Mouse (Mus musculus): ENCODE results near the gene Tmem185a.
"Not testable (repeated sequence)": the region's sequence is repeated elsewhere in the genome, so short reads cannot be mapped to it uniquely, and the experiment has no call there.

Gene Tmem185a

DNA sequence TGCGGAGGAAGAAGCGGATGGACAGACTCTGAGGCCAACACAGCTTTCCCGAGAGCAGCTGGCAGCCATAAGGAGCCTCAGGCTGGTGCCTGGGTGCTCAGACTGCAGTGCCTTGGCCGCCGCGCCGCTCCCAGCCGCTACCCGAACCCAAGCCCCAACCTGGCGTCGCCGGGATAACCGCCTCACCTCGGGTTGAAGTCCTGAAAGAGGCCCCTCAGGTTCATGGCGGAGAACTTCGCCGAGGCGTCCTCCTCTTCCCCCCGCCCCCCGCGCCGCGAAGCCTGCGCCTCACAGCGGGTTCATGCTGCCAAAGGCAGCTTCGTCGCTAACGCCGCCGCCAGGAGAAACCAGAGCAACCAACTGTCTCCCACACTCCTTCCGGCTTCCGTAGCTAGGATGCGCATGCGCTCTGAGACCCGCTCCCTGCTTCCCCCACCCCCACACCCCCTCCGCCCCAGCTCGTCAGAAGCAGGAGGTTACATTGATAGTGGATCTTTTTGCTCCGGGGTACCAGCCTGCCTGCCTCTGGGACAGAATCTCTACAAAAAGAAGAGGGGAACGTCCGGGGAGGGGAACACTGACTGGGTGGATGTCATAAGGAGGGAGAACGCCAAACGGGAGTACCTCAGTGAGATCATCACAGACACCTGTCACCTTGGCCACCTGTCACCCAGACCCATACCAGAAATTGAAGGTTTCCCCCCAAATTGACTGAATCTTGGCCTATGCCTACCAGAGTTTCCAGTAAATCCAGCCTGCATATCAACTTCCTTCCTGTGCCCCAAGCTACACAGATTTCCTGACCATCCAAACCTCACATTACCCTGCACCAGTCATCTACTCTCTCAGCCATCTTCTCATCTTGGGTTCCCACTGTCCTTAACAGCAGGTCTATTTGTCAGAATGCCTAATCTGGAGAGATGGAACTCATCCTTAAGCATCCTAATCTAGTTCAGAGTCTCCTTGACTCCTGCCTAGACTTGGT lies at the start of gene Tmem185a:
Gene Tmem185a (minus strand): TSS at position 389 of the 985 bp plus-strand sequence.
- peak; percentile 75 to 78 for DNase-seq (ENCODE audit: low spot score in 2 of 2)

DNA sequence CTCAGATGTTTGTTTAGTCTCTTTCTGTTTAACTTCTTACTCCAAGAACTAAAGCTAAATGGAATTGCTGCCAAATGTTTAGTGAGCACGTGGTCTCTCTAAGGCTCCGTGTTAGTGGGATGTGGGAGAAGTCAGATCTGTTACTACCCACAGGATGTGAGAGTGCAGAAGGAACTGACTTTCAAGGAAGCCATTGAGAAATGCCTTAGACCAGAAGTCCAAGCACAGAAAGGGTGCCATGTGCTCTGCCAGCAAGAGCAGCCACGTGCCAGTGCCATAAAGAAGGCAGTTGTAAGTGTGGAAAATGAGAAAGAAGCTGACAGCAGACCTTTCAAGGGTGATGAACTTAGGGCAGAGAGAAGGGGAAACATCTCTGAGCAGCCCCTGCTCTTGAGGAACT lies 37.4 kb upstream of the Tmem185a start:
- not testable (repeated sequence) for DNase-seq (ENCODE audit: low spot score in 2 of 2)

DNA sequence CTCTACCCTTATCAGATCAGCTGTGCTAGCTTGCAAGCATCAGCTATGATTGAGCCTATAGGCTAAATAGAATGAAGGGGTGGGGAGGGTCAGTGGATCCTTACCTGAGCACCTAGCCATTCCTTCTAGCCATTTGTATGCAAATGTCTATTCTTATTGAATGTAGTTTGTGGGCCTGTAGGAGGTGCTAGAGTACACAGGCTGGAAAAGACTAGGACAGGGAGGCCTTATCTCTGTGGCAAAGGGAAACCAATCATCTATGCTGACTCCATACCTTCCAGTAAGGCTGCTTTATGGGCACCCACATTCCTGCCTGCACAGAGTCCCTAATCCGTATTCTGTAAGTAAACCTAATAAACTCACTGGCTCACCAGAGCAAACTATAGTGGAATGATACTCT lies 10.3 kb upstream of the Tmem185a start:
- not testable (repeated sequence) for DNase-seq (ENCODE audit: low spot score in 2 of 2)

- no peak for DNase-seq (ENCODE audit: low spot score in 2 of 2)
Observed at GRCm38 (mm10) chrX:70482154-70482553, 5.2 kb upstream of the Tmem185a start.

GRCm38 (mm10) chrX:70478701-70479100 lies 1.7 kb upstream of the Tmem185a start:
- DNase-seq (ENCODE audit: low spot score in 2 of 2) = no peak

DNA sequence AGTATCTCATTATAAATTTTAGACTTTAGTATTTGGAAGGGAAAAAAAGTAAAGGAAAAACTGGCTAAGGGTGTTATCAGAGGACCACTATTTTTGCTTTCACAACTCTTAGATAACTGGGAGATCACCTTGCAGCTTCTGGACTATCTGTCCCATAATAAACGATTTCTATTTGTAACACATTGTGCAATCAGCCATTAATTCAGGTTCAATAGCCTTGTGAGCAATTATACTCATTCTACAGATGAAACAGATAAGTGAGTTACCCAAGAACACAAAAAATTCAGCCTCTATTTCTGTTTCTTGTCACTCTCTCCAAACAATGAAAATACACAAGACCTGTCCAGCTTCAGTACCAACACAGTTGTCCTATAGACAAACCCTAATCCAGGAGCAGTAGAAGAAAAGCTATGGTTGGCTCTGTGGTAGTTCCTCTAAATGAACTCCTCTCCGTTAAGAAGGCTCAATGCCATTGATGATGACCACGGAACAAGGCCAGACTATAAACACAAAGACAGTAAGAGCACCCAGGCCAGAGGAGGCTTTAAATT lies 1.7 kb downstream of the Tmem185a start:
- DNase-seq (ENCODE audit: low spot score in 2 of 2) = no peak

- no peak for DNase-seq (ENCODE audit: low spot score in 2 of 2)
Observed at GRCm38 (mm10) chrX:70466897-70467296, 10.1 kb downstream of the Tmem185a start.

DNA sequence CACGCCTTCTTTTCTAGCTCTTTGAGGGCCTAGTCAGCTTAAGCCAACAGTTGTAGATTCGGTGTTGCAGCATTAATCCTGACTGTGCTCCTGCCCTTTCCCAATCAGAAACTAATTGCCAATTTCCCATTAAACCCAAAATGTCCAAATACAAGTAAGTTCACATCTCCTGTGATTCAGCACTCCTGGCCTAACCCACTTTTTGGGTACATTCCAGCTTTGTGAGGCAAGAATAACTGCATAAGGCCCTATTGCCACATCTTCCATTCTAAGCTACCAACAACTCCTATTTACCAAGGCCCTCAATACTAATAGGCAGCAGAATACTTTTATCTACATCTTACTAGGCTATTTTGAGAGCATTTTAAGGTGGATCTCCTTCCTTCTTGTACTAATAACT lies 11.5 kb downstream of the Tmem185a start:
- DNase-seq (ENCODE audit: low spot score in 2 of 2) = no peak

DNA sequence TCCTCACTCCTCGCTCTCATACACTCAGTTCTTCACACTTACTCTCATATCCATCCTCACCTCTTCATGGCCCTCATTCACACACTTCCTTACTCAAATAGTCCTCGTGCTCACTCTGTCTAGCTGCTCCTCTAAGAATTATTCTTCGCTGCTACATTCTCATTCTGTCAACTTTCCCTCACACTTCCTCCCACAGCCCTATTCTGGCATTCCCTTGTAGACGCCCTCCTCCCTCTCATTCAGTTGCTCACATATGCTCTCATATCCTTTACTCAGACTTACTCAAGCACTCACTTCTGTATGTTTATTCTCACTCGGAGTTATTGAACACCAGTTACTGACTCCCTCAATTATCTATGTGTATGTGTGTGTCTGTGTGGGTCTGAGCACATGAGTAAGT lies 13.4 kb downstream of the Tmem185a start:
- DNase-seq (ENCODE audit: low spot score in 2 of 2) = no peak

- not testable (repeated sequence) for DNase-seq (ENCODE audit: low spot score in 2 of 2)
Observed at GRCm38 (mm10) chrX:70452359-70452758, 24.6 kb downstream of the Tmem185a start.

DNA sequence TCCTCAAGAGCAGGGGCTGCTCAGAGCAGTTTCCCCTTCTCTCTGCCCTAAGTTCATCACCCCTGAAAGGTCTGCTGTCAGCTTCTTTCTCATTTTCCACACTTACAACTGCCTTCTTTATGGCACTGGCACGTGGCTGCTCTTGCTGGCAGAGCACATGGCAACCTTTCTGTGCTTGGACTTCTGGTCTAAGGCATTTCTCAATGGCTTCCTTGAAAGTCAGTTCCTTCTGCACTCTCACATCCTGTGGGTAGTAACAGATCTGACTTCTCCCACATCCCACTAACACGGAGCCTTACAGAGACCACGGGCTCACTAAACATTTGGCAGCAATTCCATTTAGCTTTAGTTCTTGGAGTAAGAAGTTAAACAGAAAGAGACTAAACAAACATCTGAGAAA lies 51.5 kb downstream of the Tmem185a start:
- DNase-seq (ENCODE audit: low spot score in 2 of 2) = not testable (repeated sequence)
